Mouse (Mus musculus): ENCODE measurements at regions not wholly inside any gene's neighbourhood (a gene's known extent, or its start where the extent isn't known, plus 50 kb on each side); places are given as distances from the start of the nearest gene placed in this dataset.

DNA sequence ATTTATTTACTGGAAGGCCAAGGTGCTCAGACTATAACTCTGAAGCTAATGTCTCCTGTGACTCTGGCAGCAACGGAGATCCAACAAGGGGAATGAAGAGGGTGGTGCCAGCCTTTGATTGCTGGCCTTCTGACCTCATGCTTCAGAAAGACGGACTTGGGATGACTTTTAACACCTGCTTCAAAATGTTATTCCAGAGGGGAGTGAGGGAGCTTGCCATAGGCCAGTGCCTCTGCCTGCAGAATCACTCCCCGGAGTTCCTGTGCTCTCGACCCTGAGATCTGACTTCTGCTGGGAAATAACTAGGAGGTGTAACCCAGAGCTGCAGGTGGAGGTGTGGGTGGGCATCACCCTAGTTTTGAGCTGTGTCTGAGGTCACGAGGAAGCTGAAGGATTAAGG, 78.9 kb upstream of the Cxcr4 start:
- no peak for ATAC-seq
- no peak for TF ChIP-seq CTCF (IDR thresholded peaks at IDR 0.05; ENCODE audit: low read depth)
- Histone ChIP-seq H3K36me3 (ENCODE audit: insufficient read depth) (no peaks in the 10 kb centered on the region), H3K27ac (ENCODE audit: low read depth, low read length) (no peak overlapping the region), H3K9ac (no peak overlapping the region), H3K27me3 (ENCODE audit: insufficient read depth, low read length) (no peaks in the 10 kb centered on the region), H3K4me1 (ENCODE audit: insufficient read depth) (no peaks in the 10 kb centered on the region), H3K9me3 (ENCODE audit: low read length) (no peaks in the 10 kb centered on the region), H3K4me3 (ENCODE audit: low read depth, low read length) (no peak overlapping the region), H3K4me2 (ENCODE audit: low read depth) (no peak overlapping the region)
- WGBS = 74% methylated on average over 5 of the region's 5 CpGs
- no peak for DNase-seq

DNA sequence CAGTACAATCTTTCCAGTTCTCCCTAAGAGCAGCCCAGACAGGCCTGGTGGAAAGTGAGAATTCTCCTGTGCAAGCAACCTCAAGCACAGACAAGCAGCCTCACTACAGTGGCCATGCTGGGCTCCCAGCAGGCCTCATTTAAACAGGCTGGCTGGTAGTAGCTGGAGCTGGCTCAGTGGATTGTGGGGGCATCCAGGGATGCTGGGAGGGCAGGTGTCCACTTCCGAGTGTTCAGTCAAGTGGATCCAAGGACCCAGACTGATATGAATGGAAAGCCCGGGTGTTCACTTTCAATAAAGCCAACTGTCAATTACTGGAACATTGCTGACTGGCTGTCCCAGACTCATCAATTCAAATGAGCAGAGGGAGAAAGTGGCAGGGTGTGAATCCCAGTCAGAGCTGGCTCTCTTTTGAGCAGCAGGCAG, 77.2 kb upstream of the Cxcr4 start:
- Histone ChIP-seq H3K4me1 (ENCODE audit: insufficient read depth) (no peaks in the 10 kb centered on the region), H3K27ac (ENCODE audit: low read depth, low read length) (peak overlapping the region; percentile 70), H3K4me2 (ENCODE audit: low read depth) (no peak overlapping the region), H3K9me3 (ENCODE audit: low read length) (no peaks in the 10 kb centered on the region), H3K27me3 (ENCODE audit: insufficient read depth, low read length) (no peaks in the 10 kb centered on the region), H3K9ac (no peak overlapping the region), H3K4me3 (ENCODE audit: low read depth, low read length) (no peak overlapping the region), H3K36me3 (ENCODE audit: insufficient read depth) (no peaks in the 10 kb centered on the region)
- TF ChIP-seq CTCF (IDR thresholded peaks at IDR 0.05; ENCODE audit: low read depth) = no peak
- peak; percentile 87 for ATAC-seq
- 12% methylated on average over 2 of the region's 2 CpGs for whole genome bisulfite sequencing
- peak; percentile 58 for DNase-seq

DNA sequence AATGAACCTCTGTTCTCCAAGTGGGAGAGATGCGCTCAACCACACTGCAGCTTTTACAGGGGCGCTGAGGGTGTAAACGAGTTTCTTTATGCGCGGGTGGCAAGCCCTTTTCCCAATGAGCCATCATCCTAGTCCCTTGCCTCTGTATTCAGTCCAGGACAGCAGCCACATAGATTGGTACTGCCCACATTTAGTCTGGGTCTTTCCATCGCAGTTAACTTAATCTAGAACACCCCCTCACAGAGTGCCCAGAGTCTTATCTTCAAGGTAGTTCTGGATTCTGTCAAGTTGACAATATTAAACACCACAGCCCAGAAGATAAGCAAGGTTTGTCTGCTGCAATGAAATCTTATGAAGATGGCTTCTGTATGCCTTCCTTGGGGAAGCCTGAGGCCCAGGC, 76.6 kb upstream of the Cxcr4 start:
- ATAC-seq (no peak), DNase-seq (no peak)
- peak overlapping the region; percentile 70 for H3K27ac ChIP-seq (ENCODE audit: low read depth, low read length)
- no peaks in the 10 kb centered on the region for H3K36me3 ChIP-seq (ENCODE audit: insufficient read depth)
- no peaks in the 10 kb centered on the region for H3K4me1 ChIP-seq (ENCODE audit: insufficient read depth)
- WGBS = 82% methylated on average over 6 of the region's 6 CpGs
- H3K27me3 ChIP-seq (ENCODE audit: insufficient read depth, low read length) = no peaks in the 10 kb centered on the region
- TF ChIP-seq CTCF (IDR thresholded peaks at IDR 0.05; ENCODE audit: low read depth) = no peak
- no peak overlapping the region for H3K4me2 ChIP-seq (ENCODE audit: low read depth)
- H3K9ac ChIP-seq = no peak overlapping the region
- H3K9me3 ChIP-seq (ENCODE audit: low read length) = no peaks in the 10 kb centered on the region
- no peak overlapping the region for H3K4me3 ChIP-seq (ENCODE audit: low read depth, low read length)

DNA sequence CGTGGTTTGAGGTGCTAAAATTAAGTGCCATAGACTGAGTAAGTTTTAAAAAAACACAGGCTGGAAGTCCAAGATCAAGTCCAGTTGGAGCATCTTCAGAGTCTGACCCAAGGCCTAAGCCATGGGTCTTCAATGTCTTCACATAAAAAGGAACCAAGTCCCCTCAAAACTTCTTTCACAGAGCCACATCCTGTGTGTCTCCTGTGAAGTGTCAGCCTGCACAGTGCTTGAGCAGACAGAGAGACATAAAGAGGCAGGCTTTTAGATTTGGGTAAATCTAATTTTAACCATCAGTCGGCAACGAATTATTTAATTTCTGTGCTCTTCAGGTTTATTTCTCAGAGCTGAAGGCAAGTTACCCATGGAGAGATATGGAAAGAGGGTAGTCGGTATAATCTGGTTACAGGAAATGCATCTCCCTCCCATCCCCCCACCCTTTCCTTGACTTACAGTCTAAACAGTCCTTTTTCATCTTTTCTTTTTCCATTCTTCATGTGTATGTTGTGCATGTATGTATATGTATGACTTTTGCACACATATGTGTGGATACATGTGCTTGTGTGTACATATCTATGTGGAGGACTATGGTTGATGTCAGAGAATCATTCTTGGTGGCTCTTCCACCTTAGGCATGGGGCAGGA, 75.1 kb upstream of the Cxcr4 start:
- Histone ChIP-seq H3K4me2 (ENCODE audit: low read depth) (no peak overlapping the region), H3K9me3 (ENCODE audit: low read length) (no peaks in the 10 kb centered on the region), H3K4me3 (ENCODE audit: low read depth, low read length) (no peak overlapping the region), H3K27me3 (ENCODE audit: insufficient read depth, low read length) (no peaks in the 10 kb centered on the region), H3K36me3 (ENCODE audit: insufficient read depth) (no peaks in the 10 kb centered on the region), H3K9ac (no peak overlapping the region), H3K4me1 (ENCODE audit: insufficient read depth) (no peaks in the 10 kb centered on the region), H3K27ac (ENCODE audit: low read depth, low read length) (no peak overlapping the region)
- TF ChIP-seq CTCF (IDR thresholded peaks at IDR 0.05; ENCODE audit: low read depth) = no peak
- 89% methylated on average over 4 of the region's 4 CpGs for WGBS
- no peak for ATAC-seq
- DNase-seq = no peak

DNA sequence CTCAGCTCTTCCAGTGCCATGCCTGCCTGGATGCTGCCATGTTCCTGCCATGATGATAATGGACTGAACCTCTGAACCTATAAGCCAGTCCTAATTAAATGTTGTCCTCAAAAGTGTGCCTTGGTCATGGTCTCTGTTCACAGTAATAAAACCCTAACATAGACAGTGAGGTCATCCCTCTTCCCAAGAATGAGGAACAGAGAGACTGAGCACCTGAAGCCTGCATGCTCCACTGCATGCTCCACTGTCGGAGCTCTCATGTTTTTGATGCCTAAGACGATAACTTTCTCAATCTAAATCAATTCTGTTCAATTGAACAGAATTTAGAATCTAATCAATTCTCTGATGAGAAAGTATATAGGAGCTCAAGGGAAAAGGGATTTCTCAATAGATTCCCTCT, 71.1 kb upstream of the Cxcr4 start:
- H3K9me3 ChIP-seq (ENCODE audit: low read length) = no peaks in the 10 kb centered on the region
- H3K9ac ChIP-seq = no peak overlapping the region
- no peaks in the 10 kb centered on the region for H3K27me3 ChIP-seq (ENCODE audit: insufficient read depth, low read length)
- DNase-seq (no peak), ATAC-seq (no peak)
- H3K4me2 ChIP-seq (ENCODE audit: low read depth) = no peak overlapping the region
- H3K27ac ChIP-seq (ENCODE audit: low read depth, low read length) = no peak overlapping the region
- 95% methylated on average over 2 of the region's 2 CpGs for WGBS
- H3K4me3 ChIP-seq (ENCODE audit: low read depth, low read length) = no peak overlapping the region
- no peaks in the 10 kb centered on the region for H3K36me3 ChIP-seq (ENCODE audit: insufficient read depth)
- TF ChIP-seq CTCF (IDR thresholded peaks at IDR 0.05; ENCODE audit: low read depth) = no peak
- no peaks in the 10 kb centered on the region for H3K4me1 ChIP-seq (ENCODE audit: insufficient read depth)

DNA sequence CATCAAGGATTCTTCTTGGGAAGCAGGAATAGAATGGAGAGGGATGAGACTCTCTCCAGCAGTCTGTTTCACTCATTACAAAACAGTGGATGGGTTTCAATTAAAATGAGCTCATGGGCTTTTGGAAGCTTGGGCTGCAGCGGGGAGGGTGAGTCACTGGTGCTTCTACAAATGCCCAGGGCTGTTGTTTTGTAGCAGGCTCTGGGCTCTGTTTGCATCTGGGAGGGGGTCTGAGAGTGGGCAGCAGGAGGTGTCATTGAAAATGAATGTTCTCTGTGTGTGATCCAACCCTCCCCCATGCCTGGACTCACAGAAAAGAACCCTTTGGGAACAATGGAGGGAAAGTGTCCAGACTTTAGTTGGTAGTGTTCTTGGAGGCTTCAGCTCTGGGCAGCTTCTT, 67.8 kb upstream of the Cxcr4 start:
- DNase-seq (peak; percentile 15), ATAC-seq (peak; percentile 48; the same call in 1 of the 2 replicates)
- Histone ChIP-seq H3K4me2 (ENCODE audit: low read depth) (no peak overlapping the region), H3K27me3 (ENCODE audit: insufficient read depth, low read length) (no peaks in the 10 kb centered on the region), H3K9me3 (ENCODE audit: low read length) (no peaks in the 10 kb centered on the region), H3K36me3 (ENCODE audit: insufficient read depth) (no peaks in the 10 kb centered on the region), H3K4me3 (ENCODE audit: low read depth, low read length) (no peak overlapping the region), H3K4me1 (ENCODE audit: insufficient read depth) (no peaks in the 10 kb centered on the region), H3K27ac (ENCODE audit: low read depth, low read length) (no peak overlapping the region), H3K9ac (no peak overlapping the region)
- no peak for TF ChIP-seq CTCF (IDR thresholded peaks at IDR 0.05; ENCODE audit: low read depth)
- WGBS = 10% methylated on average over 1 of the region's 1 CpGs

DNA sequence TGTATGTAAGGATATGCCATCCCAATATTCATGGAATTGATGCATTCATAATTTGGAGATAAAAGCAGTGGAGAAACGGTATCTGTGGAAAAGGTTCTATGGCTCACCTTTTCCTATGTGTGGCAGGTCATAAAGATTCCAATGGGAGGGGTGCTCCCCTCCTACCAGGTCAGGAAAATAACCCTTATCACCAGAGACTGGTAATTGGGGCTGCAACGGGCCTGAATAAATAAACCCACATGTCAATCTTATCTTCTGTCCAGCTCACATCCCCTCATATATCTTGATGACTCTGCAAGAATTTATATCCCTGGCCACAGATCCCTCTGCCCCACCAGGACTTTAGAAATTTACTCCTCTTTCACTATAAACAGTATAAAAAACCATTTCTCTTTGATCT, 66.7 kb upstream of the Cxcr4 start:
- H3K36me3 ChIP-seq (ENCODE audit: insufficient read depth) = no peaks in the 10 kb centered on the region
- no peak for DNase-seq
- no peaks in the 10 kb centered on the region for H3K9me3 ChIP-seq (ENCODE audit: low read length)
- WGBS = 88% methylated on average over 2 of the region's 2 CpGs
- H3K27ac ChIP-seq (ENCODE audit: low read depth, low read length) = no peak overlapping the region
- H3K27me3 ChIP-seq (ENCODE audit: insufficient read depth, low read length) = no peaks in the 10 kb centered on the region
- ATAC-seq = no peak
- H3K4me3 ChIP-seq (ENCODE audit: low read depth, low read length) = no peak overlapping the region
- H3K9ac ChIP-seq = no peak overlapping the region
- TF ChIP-seq CTCF (IDR thresholded peaks at IDR 0.05; ENCODE audit: low read depth) = no peak
- H3K4me2 ChIP-seq (ENCODE audit: low read depth) = no peak overlapping the region
- H3K4me1 ChIP-seq (ENCODE audit: insufficient read depth) = no peaks in the 10 kb centered on the region
